Mouse (Mus musculus): ENCODE measurements around the gene Usp24. TPM values are rescaled to one million over a fixed set of nuclear protein-coding genes. Genes with fewer than 3 reads are reported as not detected.

The Usp24 gene
- total and polyA plus RNA-seq, 2 experiments from 2014 or later, result 10.2 to 28.6 TPM

- Histone ChIP-seq H3K36me3 (ENCODE audit: insufficient read depth, low read length) (no peaks in the 10 kb centered on the region), H3K4me3 (ENCODE audit: low read depth, low read length) (no peak overlapping the region), H3K9ac (replicated peaks; ENCODE audit: low read length, poor library complexity, severe bottlenecking) (no peak overlapping the region), H3K9me3 (ENCODE audit: low read length) (no peaks in the 10 kb centered on the region), H3K27ac (ENCODE audit: low read depth, low read length) (no peak overlapping the region), H3K4me2 (ENCODE audit: low read depth, low read length, poor library complexity, severe bottlenecking) (no peak overlapping the region), H3K27me3 (ENCODE audit: insufficient read depth, low read length) (no peaks in the 10 kb centered on the region), H3K4me1 (ENCODE audit: insufficient read depth, low read length) (no peaks in the 10 kb centered on the region)
- DNase-seq (ENCODE audit: low spot score), result no peak
- WGBS, result 34% methylated on average over 7 of the region's 7 CpGs
- no peak for TF ChIP-seq CTCF (IDR thresholded peaks at IDR 0.05)
- ATAC-seq (ENCODE audit: low FRiP score), result no peak
Observed at GRCm38 (mm10) chr4:106483215-106483727, 167.3 kb downstream of the Usp24 start.

GRCm38 (mm10) chr4:106483831-106484230, 167.8 kb downstream of the Usp24 start:
- H3K9ac ChIP-seq (replicated peaks; ENCODE audit: low read length, poor library complexity, severe bottlenecking), result no peak overlapping the region
- H3K9me3 ChIP-seq (ENCODE audit: low read length), result no peaks in the 10 kb centered on the region
- H3K27ac ChIP-seq (ENCODE audit: low read depth, low read length), result no peak overlapping the region
- H3K36me3 ChIP-seq (ENCODE audit: insufficient read depth, low read length), result no peaks in the 10 kb centered on the region
- H3K4me3 ChIP-seq (ENCODE audit: low read depth, low read length), result no peak overlapping the region
- H3K27me3 ChIP-seq (ENCODE audit: insufficient read depth, low read length), result no peaks in the 10 kb centered on the region
- 96% methylated on average over 1 of the region's 1 CpGs for WGBS
- DNase-seq (ENCODE audit: low spot score) (no peak), ATAC-seq (ENCODE audit: low FRiP score) (no peak)
- no peak for TF ChIP-seq CTCF (IDR thresholded peaks at IDR 0.05)
- H3K4me2 ChIP-seq (ENCODE audit: low read depth, low read length, poor library complexity, severe bottlenecking), result no peak overlapping the region
- H3K4me1 ChIP-seq (ENCODE audit: insufficient read depth, low read length), result no peaks in the 10 kb centered on the region

- no peaks in the 10 kb centered on the region for H3K36me3 ChIP-seq (ENCODE audit: insufficient read depth, low read length)
Observed at GRCm38 (mm10) chr4:106490620-106491019, 174.6 kb downstream of the Usp24 start.

More at GRCm38 (mm10) chr4:106490620-106491019, 174.6 kb downstream of the Usp24 start:
- ATAC-seq (ENCODE audit: low FRiP score) (no peak), DNase-seq (ENCODE audit: low spot score) (no peak)
- H3K27me3 ChIP-seq (ENCODE audit: insufficient read depth, low read length), result no peaks in the 10 kb centered on the region
- TF ChIP-seq CTCF (IDR thresholded peaks at IDR 0.05), result no peak
- no peak overlapping the region for H3K9ac ChIP-seq (replicated peaks; ENCODE audit: low read length, poor library complexity, severe bottlenecking)
- H3K4me3 ChIP-seq (ENCODE audit: low read depth, low read length), result no peak overlapping the region
- no peak overlapping the region for H3K4me2 ChIP-seq (ENCODE audit: low read depth, low read length, poor library complexity, severe bottlenecking)
- H3K27ac ChIP-seq (ENCODE audit: low read depth, low read length), result no peak overlapping the region
- no peaks in the 10 kb centered on the region for H3K9me3 ChIP-seq (ENCODE audit: low read length)
- H3K4me1 ChIP-seq (ENCODE audit: insufficient read depth, low read length), result no peaks in the 10 kb centered on the region
- WGBS, result 64% methylated on average over 4 of the region's 4 CpGs

Other genes with a start within 250 kb of the Usp24 start
- 5.3 and 10.1 TPM in 2 replicates for gene Pcsk9, start 148.1 kb downstream of the Usp24 start, total RNA-seq (2014; rRNA removed)
- gene Pcsk9, start 148.1 kb downstream of the Usp24 start, polyA plus RNA-seq (2015; fragmentation: Nextera tagmentation; extraction: Ambion mirVana), result 3.1 and 3.3 TPM in 2 replicates
- 0.09 TPM in 1 of 2 replicates, not detected in the other for gene Bsnd, start 176.1 kb downstream of the Usp24 start, total RNA-seq (2014; rRNA removed)
- not detected in 2 replicates for gene Bsnd, start 176.1 kb downstream of the Usp24 start, polyA plus RNA-seq (2015; fragmentation: Nextera tagmentation; extraction: Ambion mirVana)
- gene Dhcr24, start 244.8 kb downstream of the Usp24 start, total RNA-seq (2014; rRNA removed), result 107 and 139 TPM in 2 replicates
- 8.0 and 8.1 TPM in 2 replicates for gene Dhcr24, start 244.8 kb downstream of the Usp24 start, polyA plus RNA-seq (2015; fragmentation: Nextera tagmentation; extraction: Ambion mirVana)